Mouse (Mus musculus): ENCODE measurements around the gene 4930522H14Rik.

The 4930522H14Rik gene

GRCm38 (mm10) chr4:109531111-109531510 lies at the start of gene 4930522H14Rik:
4930522H14Rik (minus strand) TSS chr4:109531297.
- DNase-seq (ENCODE audit: extremely low spot score, low read depth, low spot score) = no peak

DNA sequence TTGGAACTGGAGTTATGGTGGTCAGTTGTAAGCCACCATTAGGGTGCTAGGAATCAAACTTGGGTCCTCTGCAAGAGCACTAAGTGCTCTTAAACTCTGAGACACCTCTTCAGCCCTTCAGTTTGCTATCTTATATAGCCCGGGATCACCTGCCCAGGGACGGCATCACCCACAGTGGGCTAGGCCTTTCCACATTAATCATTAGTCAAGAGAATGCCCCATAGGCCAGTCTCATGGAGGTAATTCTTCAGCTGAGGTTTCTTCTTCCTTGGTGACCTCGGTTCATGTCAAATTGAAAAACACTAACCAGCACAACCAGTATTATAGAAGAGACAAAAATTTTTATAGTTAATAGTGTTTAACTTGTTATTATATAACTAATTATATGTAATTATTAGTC lies 47.3 kb upstream of the 4930522H14Rik start:
- no peak for DNase-seq (ENCODE audit: extremely low spot score, low read depth, low spot score)

- no peak for DNase-seq (ENCODE audit: extremely low spot score, low read depth, low spot score)
Measured at GRCm38 (mm10) chr4:109576933-109577332, 45.8 kb upstream of the 4930522H14Rik start.

- DNase-seq (ENCODE audit: extremely low spot score, low read depth, low spot score) = no peak
Measured at GRCm38 (mm10) chr4:109574845-109575244, 43.7 kb upstream of the 4930522H14Rik start.

DNA sequence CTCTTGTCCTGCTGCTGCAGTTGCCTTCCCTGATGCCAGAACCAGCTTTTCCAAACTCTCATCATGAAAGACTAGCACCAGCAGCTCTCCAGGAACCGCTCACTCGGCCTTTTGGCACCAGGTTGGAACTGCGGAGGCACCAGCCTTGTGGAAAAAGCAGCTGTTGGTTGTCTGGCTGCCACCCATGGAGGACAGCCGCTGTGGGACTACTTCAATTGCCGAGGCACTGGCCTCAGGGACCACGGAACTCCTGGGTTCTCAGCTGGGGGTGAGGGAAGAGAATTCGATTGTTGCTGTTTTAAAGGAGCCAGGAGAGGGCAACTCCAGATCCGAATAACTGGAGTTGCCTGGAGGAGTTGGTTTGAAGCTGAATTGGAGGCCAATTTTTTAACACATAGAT lies 43.2 kb upstream of the 4930522H14Rik start:
- no peak for DNase-seq (ENCODE audit: extremely low spot score, low read depth, low spot score)

GRCm38 (mm10) chr4:109572632-109573031 lies 41.5 kb upstream of the 4930522H14Rik start:
- DNase-seq (ENCODE audit: extremely low spot score, low read depth, low spot score) = no peak

- no peak for DNase-seq (ENCODE audit: extremely low spot score, low read depth, low spot score)
Measured at GRCm38 (mm10) chr4:109569421-109569820, 38.3 kb upstream of the 4930522H14Rik start.

GRCm38 (mm10) chr4:109568959-109569358 lies 37.9 kb upstream of the 4930522H14Rik start:
- no peak for DNase-seq (ENCODE audit: extremely low spot score, low read depth, low spot score)

DNA sequence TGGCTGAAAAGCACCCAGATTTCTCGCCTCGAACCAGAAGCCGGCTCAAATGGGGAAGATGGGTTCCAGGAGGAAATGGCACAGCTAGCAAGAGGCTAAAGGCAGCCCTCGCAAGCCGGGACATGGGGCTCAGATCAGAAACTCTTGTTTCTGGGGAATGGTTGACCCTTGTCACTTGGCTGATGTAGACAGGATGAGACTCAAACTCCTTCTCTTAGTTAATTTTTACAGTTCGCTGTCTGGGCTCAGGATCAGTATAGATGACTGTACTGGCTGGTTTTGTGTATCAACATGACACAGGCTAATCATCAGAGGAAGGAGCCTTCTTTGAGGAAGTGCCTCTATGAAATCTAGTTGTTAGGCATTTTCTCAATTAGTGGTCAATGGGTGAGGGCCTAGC lies 33.6 kb upstream of the 4930522H14Rik start:
- no peak for DNase-seq (ENCODE audit: extremely low spot score, low read depth, low spot score)

DNA sequence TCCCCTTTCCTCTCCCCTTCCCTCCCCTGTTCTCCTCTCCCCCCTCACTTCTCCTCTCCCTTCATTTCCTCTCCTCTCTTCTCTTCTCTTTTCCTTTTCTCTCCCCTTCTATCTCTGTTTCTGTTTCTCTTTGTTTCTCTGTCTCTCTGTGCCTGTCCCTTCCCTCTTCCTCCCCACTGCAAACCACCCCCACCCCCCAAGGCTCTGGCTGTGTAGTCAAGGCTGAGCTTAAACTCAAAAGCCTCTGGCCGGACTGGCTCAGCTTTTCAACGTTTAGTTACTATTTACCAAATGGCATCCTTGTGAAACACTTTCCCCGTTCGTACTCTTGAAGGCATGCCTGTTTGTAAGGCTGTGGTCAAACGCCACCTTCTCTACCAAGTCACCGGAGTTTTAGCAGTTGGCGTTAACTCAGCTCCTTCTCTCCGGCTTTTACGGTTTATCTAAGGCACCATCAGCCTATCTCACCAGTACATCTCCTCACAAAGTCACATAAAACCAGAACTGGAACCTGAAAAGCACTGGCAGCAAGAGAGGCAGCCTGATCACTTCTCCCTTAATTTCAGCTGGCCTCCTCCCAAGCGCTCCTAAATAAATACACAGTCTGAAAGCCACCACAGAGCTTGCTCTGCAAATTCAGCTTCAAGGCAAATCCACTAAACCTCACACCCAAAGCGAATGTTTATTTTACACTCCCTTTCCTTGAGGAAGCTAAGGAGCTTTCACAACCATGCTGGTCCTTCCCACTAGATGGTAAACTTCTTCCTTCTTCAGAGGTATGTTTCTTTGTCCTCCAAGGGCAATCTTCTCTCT lies 19.4 kb upstream of the 4930522H14Rik start:
- no peak for DNase-seq (ENCODE audit: extremely low spot score, low read depth, low spot score)

GRCm38 (mm10) chr4:109547306-109547705 lies 16.2 kb upstream of the 4930522H14Rik start:
- DNase-seq (ENCODE audit: extremely low spot score, low read depth, low spot score) = no peak

DNA sequence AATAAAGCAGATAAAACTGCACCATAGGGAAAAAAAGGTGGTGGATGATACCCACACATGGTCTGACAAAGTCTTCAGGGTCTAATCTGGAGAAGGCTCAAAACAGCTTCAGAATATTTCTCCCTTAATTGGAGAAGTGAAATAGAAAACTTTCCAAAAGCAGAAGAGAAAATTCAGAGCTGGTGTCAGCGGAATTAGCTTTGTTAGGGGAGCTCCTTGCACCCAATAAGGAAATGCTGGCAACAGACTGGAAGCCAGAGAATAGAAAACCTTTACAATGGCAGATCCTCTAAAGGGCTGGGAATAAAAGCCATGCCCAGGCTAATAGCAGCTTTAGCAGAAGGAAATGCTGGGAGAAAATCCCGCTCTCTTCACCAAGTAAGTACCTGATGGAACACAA lies 15.4 kb upstream of the 4930522H14Rik start:
- no peak for DNase-seq (ENCODE audit: extremely low spot score, low read depth, low spot score)

- no peak for DNase-seq (ENCODE audit: extremely low spot score, low read depth, low spot score)
Measured at GRCm38 (mm10) chr4:109530245-109530816, 766 bp downstream of the 4930522H14Rik start.

DNA sequence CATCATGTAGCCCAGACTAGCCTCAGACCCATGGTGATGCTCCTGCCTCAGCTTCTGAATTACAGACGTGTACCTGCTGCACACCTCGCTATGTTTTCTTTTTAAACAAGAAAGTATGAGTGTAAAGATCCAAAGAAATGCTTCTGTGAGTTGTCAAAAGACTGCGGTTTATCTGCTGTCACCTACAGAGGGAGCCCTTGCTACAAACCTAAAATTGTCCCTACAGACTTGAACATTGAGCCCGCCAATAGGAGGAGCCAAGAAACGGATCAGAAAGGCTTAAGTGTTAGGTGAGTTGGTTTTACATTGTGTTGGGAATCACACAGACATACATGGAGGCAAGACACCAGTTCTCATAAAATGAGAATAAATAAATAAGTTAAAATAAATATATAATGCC lies 26.2 kb downstream of the 4930522H14Rik start:
- DNase-seq (ENCODE audit: extremely low spot score, low read depth, low spot score) = peak; percentile 56

DNA sequence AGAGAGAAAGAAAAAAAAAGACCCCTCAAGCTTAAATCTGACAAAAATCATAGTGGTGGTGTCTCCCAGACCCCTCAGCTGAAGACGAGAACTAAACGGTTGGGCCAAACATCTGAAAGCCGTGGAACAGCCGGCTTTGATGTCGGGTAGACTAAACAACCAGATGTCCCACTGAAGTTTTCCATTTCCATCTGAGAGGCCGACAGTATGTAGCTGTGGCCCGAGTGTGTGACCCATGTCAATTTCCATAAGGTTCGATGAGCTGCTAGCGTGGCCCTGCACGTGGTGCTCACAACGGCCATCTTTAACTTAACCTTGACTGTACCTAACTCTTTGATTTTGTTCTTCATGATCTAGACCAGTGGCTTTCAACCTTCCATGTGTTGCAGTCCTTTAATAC lies 32.6 kb downstream of the 4930522H14Rik start:
- no peak for DNase-seq (ENCODE audit: extremely low spot score, low read depth, low spot score)

GRCm38 (mm10) chr4:109493581-109493980 lies 37.5 kb downstream of the 4930522H14Rik start:
- DNase-seq (ENCODE audit: extremely low spot score, low read depth, low spot score) = no peak

DNA sequence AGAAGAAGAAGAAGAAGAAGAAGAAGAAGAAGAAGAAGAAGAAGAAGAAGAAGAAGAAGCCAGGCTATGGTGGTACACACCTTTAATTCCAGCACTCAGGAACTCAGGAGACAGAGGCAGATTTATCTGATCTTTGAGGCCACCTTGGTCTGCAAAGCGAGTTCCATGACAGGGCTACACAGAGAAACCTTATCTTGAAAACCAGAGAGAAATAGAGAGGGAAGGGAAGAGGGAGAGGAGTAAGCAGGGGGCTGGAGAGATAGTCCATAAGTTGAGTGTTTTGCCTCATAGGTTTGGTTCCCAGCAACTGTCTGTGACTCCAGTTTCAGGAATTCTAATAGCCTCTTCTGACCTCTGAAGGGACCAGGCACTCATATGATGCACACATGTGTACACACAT lies 42.3 kb downstream of the 4930522H14Rik start:
- no peak for DNase-seq (ENCODE audit: extremely low spot score, low read depth, low spot score)

GRCm38 (mm10) chr4:109484621-109485020 lies 46.5 kb downstream of the 4930522H14Rik start, which contains the start of gene Rnf11:
Rnf11 (minus strand) TSS chr4:109484728.
- no peak for DNase-seq (ENCODE audit: extremely low spot score, low read depth, low spot score)

DNA sequence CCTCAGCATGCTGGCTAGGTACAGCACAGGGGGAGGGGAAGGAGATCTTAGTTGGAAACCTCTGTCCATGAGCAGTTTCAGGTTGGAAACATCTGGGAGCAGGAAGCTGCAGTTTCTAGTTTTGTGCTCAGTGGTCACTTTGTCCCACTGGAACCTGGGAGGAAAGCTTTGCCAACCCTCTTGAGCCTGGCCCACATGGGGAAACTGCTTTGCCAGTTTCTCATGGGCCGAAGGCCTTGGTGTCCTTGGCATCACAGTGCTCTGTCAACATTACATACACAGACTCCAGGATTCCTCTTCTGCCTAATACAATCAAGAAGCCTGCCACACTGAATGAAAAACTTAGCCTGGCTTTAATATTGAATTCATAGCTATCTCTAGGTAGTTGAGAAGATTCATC lies 48.4 kb downstream of the 4930522H14Rik start:
- DNase-seq (ENCODE audit: extremely low spot score, low read depth, low spot score) = no peak

GRCm38 (mm10) chr4:109481424-109481823 lies 49.7 kb downstream of the 4930522H14Rik start:
- no peak for DNase-seq (ENCODE audit: extremely low spot score, low read depth, low spot score)

- DNase-seq (ENCODE audit: extremely low spot score, low read depth, low spot score) = no peak
Measured at GRCm38 (mm10) chr4:109477454-109477853, 53.6 kb downstream of the 4930522H14Rik start.

DNA sequence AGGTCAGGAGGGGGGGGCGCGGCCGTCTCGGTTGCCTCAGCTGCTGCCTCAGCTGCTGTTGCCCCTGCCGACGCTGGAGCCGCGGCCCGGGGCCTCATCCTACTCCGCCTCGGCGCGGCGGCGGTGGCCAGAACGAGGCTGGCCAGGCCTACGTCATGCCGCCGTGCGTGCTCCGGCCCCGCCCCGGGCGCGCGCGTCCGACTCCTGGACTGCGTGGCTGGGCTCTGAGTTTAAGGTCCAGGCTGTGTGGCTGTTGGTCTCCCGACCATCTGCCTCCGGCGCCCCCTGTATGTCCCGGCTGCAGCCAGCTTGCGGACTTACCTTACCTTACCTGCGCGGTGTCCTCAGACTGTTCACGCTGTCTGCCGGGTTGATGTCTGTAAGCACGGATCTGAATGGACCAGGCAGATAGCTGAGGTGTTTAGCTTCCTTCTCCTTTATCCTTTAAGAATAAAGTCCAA lies 54.5 kb downstream of the 4930522H14Rik start:
- peak; percentile 37 for DNase-seq (ENCODE audit: extremely low spot score, low read depth, low spot score)

Measured in hindlimb bud, embryonic 11.5 days (tissue).